Mouse (Mus musculus): ENCODE results near the gene Olfr727.

DNA sequence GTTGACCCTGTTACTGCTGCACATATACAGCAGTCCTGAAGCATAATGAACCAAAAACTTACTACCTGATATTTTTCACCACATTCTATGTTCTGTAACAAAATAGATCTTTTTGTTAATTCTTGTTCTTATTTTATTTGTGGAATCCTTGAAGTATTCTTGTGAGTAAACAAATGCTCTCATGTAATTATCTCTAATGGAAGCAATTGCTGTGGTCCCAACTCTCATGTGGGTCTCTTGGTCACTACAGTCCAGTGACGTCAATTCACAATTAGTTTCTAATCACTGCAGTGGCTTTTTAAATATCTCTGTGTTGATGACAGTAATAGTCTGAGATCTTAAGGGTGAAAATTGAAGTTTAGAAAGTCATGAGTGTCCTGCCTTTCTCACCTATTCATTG is at the start of gene Olfr727:
- TF ChIP-seq POLR2A (IDR thresholded peaks at IDR 0.05; ENCODE audit: insufficient read depth, low read length) (no peak), CTCF (IDR thresholded peaks at IDR 0.05; ENCODE audit: low read depth, low read length) (no peak)

Data from ES-Bruce4 (cell line).